Mouse (Mus musculus) pancreas, adult 10 weeks (tissue): ENCODE results near the gene Zswim1. TPM values are rescaled to one million over a fixed set of nuclear protein-coding genes. Genes with fewer than 3 reads are reported as not detected.

Experiments
- polyA plus RNA-seq: library from polyadenylated mRNA; stranded (reverse); fragments of 350-450 nt; fragmentation: Illumina TruSeq; extraction: RNeasy Lipid Tissue Mini Kit (QIAGEN cat#74804); gene quantifications from one replicate; pipeline ENCODE4 v1.2.3, GENCODE M21; 2015; ENCODE audit warnings: low read depth, low replicate concordance; ENCODE audit not compliant: insufficient read depth

Zswim1 gene
- polyA plus RNA-seq, result 2.2 TPM

GRCm38 (mm10) chr2:164822636-164823165 is at the start of gene Zswim1:
TSS of gene Zswim1 (plus strand) at chr2:164822686.

GRCm38 (mm10) chr2:164779481-164780086 is 42.9 kb upstream of the Zswim1 start, which contains the start of gene Tnnc2:
TSS of gene Tnnc2 (minus strand) at chr2:164779967.

GRCm38 (mm10) chr2:164785481-164786387 is 36.8 kb upstream of the Zswim1 start, which contains the start of gene Snx21:
TSS of gene Snx21 (plus strand) at chr2:164785823.

DNA sequence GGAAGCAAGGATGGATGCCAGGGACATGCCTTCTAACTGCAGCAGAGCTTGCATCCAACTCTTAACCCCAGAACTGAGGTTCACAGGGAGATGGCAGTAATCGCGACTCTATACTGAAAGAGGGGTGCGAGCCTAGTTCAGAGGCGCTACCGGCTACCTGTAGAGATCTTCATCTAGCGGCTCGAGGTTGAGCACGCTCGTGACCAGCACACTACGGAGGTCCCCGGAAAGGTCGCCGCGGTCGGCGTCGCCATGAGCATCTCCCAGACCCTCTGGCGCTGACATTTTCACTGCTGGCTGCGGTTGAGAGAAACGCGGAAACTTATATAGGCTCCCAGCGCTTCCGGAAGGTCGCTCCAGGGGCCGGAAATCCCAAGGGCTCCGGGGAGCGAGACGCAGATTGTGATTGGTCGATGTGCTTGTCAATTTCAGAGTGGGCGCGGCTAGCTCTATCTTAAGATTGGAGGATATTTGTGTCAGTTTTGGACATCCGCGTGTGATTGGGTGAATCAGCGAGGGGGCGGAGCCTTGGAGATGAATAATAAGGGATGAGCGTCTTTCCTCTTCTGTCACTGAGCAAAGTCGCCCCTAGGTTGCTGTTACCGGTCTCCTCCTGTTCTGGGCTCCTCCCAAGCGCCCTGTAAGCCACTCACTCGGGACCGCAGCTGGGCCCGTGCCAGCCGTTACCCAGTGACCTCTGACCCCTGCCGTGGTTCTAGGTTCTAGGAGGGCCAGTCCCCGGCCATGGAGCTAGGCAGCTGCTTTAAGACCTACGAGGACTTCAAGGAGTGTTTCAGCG is 17.8 kb upstream of the Zswim1 start, which contains the start of the genes Acot8 and Zswim3:
Acot8 (minus strand) TSS at position 350 of the 799 bp plus-strand sequence.
Zswim3 (plus strand) TSS at position 566 of the 799 bp plus-strand sequence.

GRCm38 (mm10) chr2:164828437-164828836 is 6.0 kb downstream of the Zswim1 start, which contains the start of gene Spata25:
TSS of gene Spata25 (minus strand) at chr2:164828537.

GRCm38 (mm10) chr2:164832748-164833301 is 10.3 kb downstream of the Zswim1 start, which contains the start of gene Ctsa:
TSS of gene Ctsa (plus strand) at chr2:164832873.

DNA sequence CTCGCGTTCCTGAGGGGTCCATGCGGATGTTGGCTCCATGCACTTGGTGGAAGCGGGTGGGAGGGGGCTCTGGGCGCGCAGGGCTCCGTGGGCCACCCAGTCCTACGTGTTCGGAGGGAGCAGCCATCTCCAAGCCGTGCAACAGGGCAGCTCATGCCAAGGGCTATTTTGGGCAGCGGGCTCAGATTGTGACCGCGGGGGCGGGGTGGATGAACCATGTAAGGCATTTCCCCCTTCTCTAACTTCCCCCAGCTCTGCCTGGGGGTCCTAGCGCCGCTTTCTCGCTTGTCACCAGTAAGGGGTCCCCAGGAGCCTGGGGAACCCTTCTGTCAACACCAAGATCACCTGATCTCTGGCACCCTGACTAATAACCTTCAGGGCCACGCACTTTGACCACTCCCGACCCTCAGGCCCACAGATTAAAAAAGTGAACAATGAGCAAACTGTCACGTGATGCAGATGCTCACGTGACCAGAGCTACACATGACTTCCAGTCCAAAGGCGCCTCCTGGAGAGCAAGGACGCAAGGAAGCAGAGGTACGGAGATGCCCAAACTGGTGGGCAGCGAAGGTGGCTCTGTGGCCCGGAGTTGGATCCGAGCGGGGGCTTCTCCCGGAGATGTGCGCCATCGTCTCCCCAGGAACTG is 11.0 kb downstream of the Zswim1 start, which contains the start of gene Neurl2:
Neurl2 (minus strand) TSS at position 143 of the 646 bp plus-strand sequence.

DNA sequence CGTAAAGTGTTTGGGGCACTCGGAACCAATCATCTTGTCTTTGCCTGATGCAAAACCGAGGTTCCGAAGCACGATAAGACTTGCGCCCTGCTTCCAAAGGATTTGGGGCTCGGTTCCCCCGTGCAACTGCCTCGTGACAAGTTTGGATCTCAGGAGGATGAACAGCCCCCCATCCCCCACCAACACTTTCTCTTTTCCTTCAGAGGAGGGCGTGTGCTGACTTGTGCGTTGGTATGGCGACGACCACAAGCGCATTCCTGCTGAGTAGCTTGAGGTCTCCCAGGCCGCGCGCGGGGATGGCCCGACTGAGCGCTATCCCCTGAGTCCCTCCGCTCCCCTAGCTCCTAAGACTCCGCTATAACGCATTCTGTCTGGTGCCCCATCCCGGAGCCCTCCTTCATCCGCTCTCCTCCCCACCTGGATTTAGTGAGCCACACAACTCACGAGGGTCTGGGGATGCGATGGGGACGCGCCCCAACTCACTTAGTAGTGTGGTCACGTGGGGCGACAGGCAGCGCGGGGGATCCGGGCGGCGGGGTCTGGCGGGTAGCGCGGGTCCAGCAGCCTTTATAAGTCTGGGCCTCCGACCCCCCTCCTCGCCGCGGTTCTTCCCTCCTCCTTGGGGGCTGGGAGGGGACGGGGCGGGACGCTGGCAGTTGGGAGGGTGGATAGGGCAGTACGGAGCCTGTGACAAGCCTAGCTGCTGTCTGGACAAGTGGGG is 34.8 kb downstream of the Zswim1 start, which contains the start of gene Pltp:
Pltp (minus strand) TSS at position 611 of the 721 bp plus-strand sequence.

Other genes starting within 250 kb of the Zswim1 start
- not detected for gene Spint3, start 249.2 kb upstream of the Zswim1 start, polyA plus RNA-seq
- not detected for gene Wfdc6a, start 237.2 kb upstream of the Zswim1 start, polyA plus RNA-seq
- not detected for gene Eppin, start 229.1 kb upstream of the Zswim1 start, polyA plus RNA-seq
- not detected for gene Wfdc6b, start 209.2 kb upstream of the Zswim1 start, polyA plus RNA-seq
- not detected for gene Wfdc8, start 209.1 kb upstream of the Zswim1 start, polyA plus RNA-seq
- gene Wfdc16, start 183.9 kb upstream of the Zswim1 start, polyA plus RNA-seq, result 1.0 TPM
- gene Wfdc10, start 166.6 kb upstream of the Zswim1 start, polyA plus RNA-seq, result not detected
- not detected for gene Wfdc9, start 166.1 kb upstream of the Zswim1 start, polyA plus RNA-seq
- not detected for gene Wfdc11, start 148.6 kb upstream of the Zswim1 start, polyA plus RNA-seq
- not detected for gene Wfdc13, start 137.6 kb upstream of the Zswim1 start, polyA plus RNA-seq
- gene Spint4, start 124.2 kb upstream of the Zswim1 start, polyA plus RNA-seq, result not detected
- gene Spint5, start 107.4 kb upstream of the Zswim1 start, polyA plus RNA-seq, result not detected
- gene Wfdc3, start 76.8 kb upstream of the Zswim1 start, polyA plus RNA-seq, result 2.3 TPM
- gene Dnttip1, start 76.7 kb upstream of the Zswim1 start, polyA plus RNA-seq, result 6.2 TPM
- gene Ube2c, start 52.8 kb upstream of the Zswim1 start, polyA plus RNA-seq, result not detected
- gene Tnnc2, start 42.7 kb upstream of the Zswim1 start, polyA plus RNA-seq, result not detected
- gene Snx21, start 36.9 kb upstream of the Zswim1 start, polyA plus RNA-seq, result 7.6 TPM
- gene Acot8, start 17.8 kb upstream of the Zswim1 start, polyA plus RNA-seq, result 3.7 TPM
- 1.3 TPM for gene Zswim3, start 17.6 kb upstream of the Zswim1 start, polyA plus RNA-seq
- gene Spata25, start 5.9 kb downstream of the Zswim1 start, polyA plus RNA-seq, result not detected
- 25.7 TPM for gene Ctsa, start 10.2 kb downstream of the Zswim1 start, polyA plus RNA-seq
- 0.87 TPM for gene Neurl2, start 10.8 kb downstream of the Zswim1 start, polyA plus RNA-seq
- 49.6 TPM for gene Pltp, start 35.0 kb downstream of the Zswim1 start, polyA plus RNA-seq
- 14.1 TPM for gene Pcif1, start 56.6 kb downstream of the Zswim1 start, polyA plus RNA-seq
- gene Zfp335, start 89.1 kb downstream of the Zswim1 start, polyA plus RNA-seq, result 5.1 TPM
- gene Mmp9, start 118.1 kb downstream of the Zswim1 start, polyA plus RNA-seq, result 6.0 TPM
- gene Slc12a5, start 138.1 kb downstream of the Zswim1 start, polyA plus RNA-seq, result 2.0 TPM
- gene Ncoa5, start 212.2 kb downstream of the Zswim1 start, polyA plus RNA-seq, result 8.9 TPM
- not detected for gene Cd40, start 232.9 kb downstream of the Zswim1 start, polyA plus RNA-seq